Mouse (Mus musculus) NIH3T3 (cell line): Measurements from ENCODE around the gene Scarb2.
"Not testable (repeated sequence)": the region's sequence is repeated elsewhere in the genome, so short reads cannot be mapped to it uniquely, and the experiment has no call there.

Experiments
- DNase-seq: peaks from one replicate; pipeline ENCODE4 v3.0.0-alpha.2; 2012; ENCODE audit warnings: low read depth

The Scarb2 gene

GRCm38 (mm10) chr5:92506733-92507132, at the start of gene Scarb2:
Gene Scarb2 (minus strand): TSS chr5:92506833.
- no peak for DNase-seq

- DNase-seq: no peak
These were observed 49.3 kb upstream of the Scarb2 start for GRCm38 (mm10) chr5:92555905-92556304.

GRCm38 (mm10) chr5:92554891-92555511, 48.4 kb upstream of the Scarb2 start, which contains the start of gene Fam47e:
Gene Fam47e (plus strand): TSS chr5:92555069.
- DNase-seq: no peak

GRCm38 (mm10) chr5:92554443-92554842, 47.8 kb upstream of the Scarb2 start:
- no peak for DNase-seq

GRCm38 (mm10) chr5:92553939-92554338, 47.3 kb upstream of the Scarb2 start:
- DNase-seq: peak; percentile 9

GRCm38 (mm10) chr5:92552611-92553010, 46.0 kb upstream of the Scarb2 start:
- DNase-seq: no peak

- DNase-seq: no peak
These were observed 33.1 kb upstream of the Scarb2 start for GRCm38 (mm10) chr5:92539698-92540097.

- peak; percentile 30 for DNase-seq
These were observed 18.2 kb upstream of the Scarb2 start for GRCm38 (mm10) chr5:92524821-92525258.

GRCm38 (mm10) chr5:92521131-92521530, 14.5 kb upstream of the Scarb2 start:
- DNase-seq: not testable (repeated sequence)

GRCm38 (mm10) chr5:92512066-92512465, 5.4 kb upstream of the Scarb2 start:
- DNase-seq: no peak

GRCm38 (mm10) chr5:92511256-92511655, 4.6 kb upstream of the Scarb2 start:
- DNase-seq: no peak

- DNase-seq: no peak
These were observed 2.2 kb upstream of the Scarb2 start for GRCm38 (mm10) chr5:92508853-92509252.

- peak; percentile 50 for DNase-seq
These were observed 318 bp downstream of the Scarb2 start for GRCm38 (mm10) chr5:92506301-92506729.

- DNase-seq: peak; percentile 97
These were observed 1.2 kb downstream of the Scarb2 start for GRCm38 (mm10) chr5:92505402-92505865.

GRCm38 (mm10) chr5:92504676-92505400, 1.8 kb downstream of the Scarb2 start:
- DNase-seq: peak; percentile 57

- DNase-seq: no peak
These were observed 2.6 kb downstream of the Scarb2 start for GRCm38 (mm10) chr5:92503856-92504618.

GRCm38 (mm10) chr5:92503356-92503847, 3.2 kb downstream of the Scarb2 start:
- no peak for DNase-seq

GRCm38 (mm10) chr5:92499378-92499777, 7.3 kb downstream of the Scarb2 start:
- DNase-seq: no peak

- DNase-seq: peak; percentile 15
These were observed 8.0 kb downstream of the Scarb2 start for GRCm38 (mm10) chr5:92498661-92499060.

- no peak for DNase-seq
These were observed 8.4 kb downstream of the Scarb2 start for GRCm38 (mm10) chr5:92498225-92498624.

GRCm38 (mm10) chr5:92495771-92496409, 10.7 kb downstream of the Scarb2 start:
- DNase-seq: no peak

GRCm38 (mm10) chr5:92495291-92495690, 11.3 kb downstream of the Scarb2 start:
- no peak for DNase-seq
